In the genomic region with DNA sequence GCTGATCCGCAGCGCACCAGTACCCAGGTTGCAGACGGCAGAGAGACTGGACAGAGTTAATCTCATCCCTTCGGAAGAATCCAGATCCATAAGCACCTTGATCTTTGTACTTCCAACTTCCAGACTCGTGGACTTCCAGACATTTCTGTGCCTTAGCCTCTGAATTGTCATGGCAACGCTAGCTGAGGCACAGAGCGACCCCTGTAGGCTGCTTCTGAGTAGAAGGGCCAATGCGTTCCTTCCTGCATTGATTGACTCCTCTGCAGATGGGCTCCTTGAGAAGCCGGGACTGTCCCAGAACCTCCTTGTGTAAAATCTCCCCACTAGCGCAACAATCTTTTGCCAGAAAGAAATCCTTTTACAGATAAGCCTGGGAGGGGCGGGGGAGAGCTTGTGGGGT, we compare ENCODE assay signal across 24 mouse cellular contexts.
A peak's percentile ranks its signal among the peaks of the same experiment; 100 is the strongest.
DNase-seq lines count a peak whose midpoint lies in the region; ATAC-seq lines count a peak whose summit lies in the region.
"Had no signal": no experiment of that assay in that cellular context is flagged by ENCODE, and none has a peak within 500 bp of the region (broad histone marks: within the 10 kb centered on the region; RNA-seq: fewer than 3 reads in every experiment).

No protein-coding gene starts in this region.

- no peaks in the 10 kb centered on the region for H3K9me3 ChIP-seq in kidney, embryonic 15.5 days (replicated peaks)
- no peaks in the 10 kb centered on the region for H3K9me3 ChIP-seq in midbrain, embryonic 14.5 days (ENCODE audit: control insufficient read depth, low read length)
- H3K9me3 ChIP-seq in midbrain, embryonic 16.5 days (replicated peaks; ENCODE audit: control insufficient read depth, low read length, poor library complexity, severe bottlenecking): no peaks in the 10 kb centered on the region
- no peaks in the 10 kb centered on the region for H3K9me3 ChIP-seq in embryonic facial prominence, embryonic 10.5 days
- H3K9me3 ChIP-seq: embryonic facial prominence, embryonic 15.5 days; forebrain, embryonic 15.5 days; heart, embryonic 15.5 days had no signal

- no peak overlapping the region for H3K9ac ChIP-seq in kidney, embryonic 15.5 days
- H3K9ac ChIP-seq in midbrain, embryonic 14.5 days (replicated peaks; ENCODE audit: low read length): no peak overlapping the region
- H3K9ac ChIP-seq in midbrain, embryonic 16.5 days (ENCODE audit: low read depth, low read length): no peak overlapping the region
- H3K9ac ChIP-seq: embryonic facial prominence, embryonic 15.5 days; forebrain, embryonic 15.5 days; heart, embryonic 15.5 days; hindbrain, embryonic 14.5 days; liver, embryonic 14.5 days; lung, embryonic 14.5 days had no signal

- peaks cover 10% of the 10 kb centered on the region for H3K4me1 ChIP-seq in kidney, embryonic 15.5 days
- H3K4me1 ChIP-seq in midbrain, embryonic 14.5 days (ENCODE audit: control insufficient read depth, insufficient read depth, low read length): no peaks in the 10 kb centered on the region
- H3K4me1 ChIP-seq in midbrain, embryonic 16.5 days (ENCODE audit: control insufficient read depth, insufficient read depth, low read length): no peaks in the 10 kb centered on the region
- peaks cover 6% of the 10 kb centered on the region; the same call in 1 of the 2 replicates for H3K4me1 ChIP-seq in embryonic facial prominence, embryonic 10.5 days
- H3K4me1 ChIP-seq: embryonic facial prominence, embryonic 15.5 days; forebrain, embryonic 15.5 days; megakaryocyte, embryonic 14.5 days had no signal

- no peaks in the 10 kb centered on the region for H3K36me3 ChIP-seq in kidney, embryonic 15.5 days
- H3K36me3 ChIP-seq in midbrain, embryonic 14.5 days (ENCODE audit: control insufficient read depth, insufficient read depth, low read length): no peaks in the 10 kb centered on the region
- H3K36me3 ChIP-seq in midbrain, embryonic 16.5 days (ENCODE audit: control insufficient read depth, insufficient read depth, low read length): no peaks in the 10 kb centered on the region
- no peaks in the 10 kb centered on the region for H3K36me3 ChIP-seq in embryonic facial prominence, embryonic 10.5 days (replicated peaks)
- H3K36me3 ChIP-seq: embryonic facial prominence, embryonic 15.5 days; forebrain, embryonic 15.5 days; heart, embryonic 15.5 days had no signal

- WGBS in kidney, embryonic 15.5 days: 67% methylated on average over 11 of the region's 11 CpGs
- WGBS in midbrain, embryonic 14.5 days: 65% methylated on average over 11 of the region's 11 CpGs
- WGBS in midbrain, embryonic 16.5 days: 70% methylated on average over 11 of the region's 11 CpGs
- 83% methylated on average over 11 of the region's 11 CpGs for WGBS in embryonic facial prominence, embryonic 10.5 days

- H3K4me3 ChIP-seq in kidney, embryonic 15.5 days (replicated peaks): no peak overlapping the region
- H3K4me3 ChIP-seq in midbrain, embryonic 14.5 days (replicated peaks; ENCODE audit: low read depth, low read length): no peak overlapping the region
- H3K4me3 ChIP-seq in midbrain, embryonic 16.5 days (ENCODE audit: low read depth, low read length): no peak overlapping the region
- H3K4me3 ChIP-seq in embryonic facial prominence, embryonic 10.5 days: no peak overlapping the region
- H3K4me3 ChIP-seq: embryonic facial prominence, embryonic 15.5 days; forebrain, embryonic 15.5 days; heart, adult 2 months; heart, embryonic 15.5 days; left cerebral cortex, adult 2 months; megakaryocyte, embryonic 14.5 days had no signal

- DNase-seq in embryo, embryonic 10 days (ENCODE audit: low spot score): peak; percentile 18
- DNase-seq in embryo, embryonic 10.5 days (ENCODE audit: low spot score): no peak
- no peak for DNase-seq in kidney, adult 9 months
- DNase-seq in midbrain, embryonic 14.5 days: peak; percentile 12
- peak; percentile 4 for DNase-seq in ZHBTc4 (ENCODE audit: low read depth, low spot score)
- DNase-seq in embryonic facial prominence, embryonic 10.5 days (ENCODE audit: low spot score): no peak
- DNase-seq: adrenal gland, adult 2 months; cerebellum, adult 11 months; cerebellum, postnatal 10 days; gastrocnemius, postnatal 14 days; heart, adult 2 months; heart, postnatal 36 days; lung, embryonic 14.5 days; right cerebral cortex, postnatal 14 days; thymus, postnatal 25 days had no signal

- H3K27ac ChIP-seq in kidney, embryonic 15.5 days: peak overlapping the region; percentile 42; the same call in 1 of the 2 replicates
- H3K27ac ChIP-seq in midbrain, embryonic 14.5 days (replicated peaks; ENCODE audit: low read depth, low read length): no peak overlapping the region
- no peak overlapping the region for H3K27ac ChIP-seq in midbrain, embryonic 16.5 days (ENCODE audit: low read length)
- H3K27ac ChIP-seq in embryonic facial prominence, embryonic 10.5 days (replicated peaks): no peak overlapping the region
- H3K27ac ChIP-seq: embryonic facial prominence, embryonic 15.5 days; forebrain, embryonic 15.5 days; heart, adult 2 months; heart, embryonic 15.5 days; hindbrain, embryonic 14.5 days; left cerebral cortex, adult 2 months; liver, embryonic 14.5 days had no signal

- H3K4me2 ChIP-seq in kidney, embryonic 15.5 days: peak overlapping the region; percentile 40
- no peak overlapping the region for H3K4me2 ChIP-seq in midbrain, embryonic 14.5 days (ENCODE audit: low read length)
- no peak overlapping the region for H3K4me2 ChIP-seq in midbrain, embryonic 16.5 days (ENCODE audit: low read length)
- H3K4me2 ChIP-seq: embryonic facial prominence, embryonic 15.5 days; forebrain, embryonic 15.5 days; heart, embryonic 15.5 days; hindbrain, embryonic 14.5 days; lung, embryonic 14.5 days had no signal

- H3K27me3 ChIP-seq in kidney, embryonic 15.5 days: no peaks in the 10 kb centered on the region
- H3K27me3 ChIP-seq in midbrain, embryonic 14.5 days (ENCODE audit: control insufficient read depth, insufficient read depth, low read length): no peaks in the 10 kb centered on the region
- no peaks in the 10 kb centered on the region for H3K27me3 ChIP-seq in midbrain, embryonic 16.5 days (ENCODE audit: control insufficient read depth, insufficient read depth, low read depth, low read length)
- H3K27me3 ChIP-seq in embryonic facial prominence, embryonic 10.5 days (replicated peaks; ENCODE audit: low read depth, poor library complexity, severe bottlenecking): no peaks in the 10 kb centered on the region
- H3K27me3 ChIP-seq: embryonic facial prominence, embryonic 15.5 days; forebrain, embryonic 15.5 days; heart, embryonic 15.5 days; megakaryocyte, embryonic 14.5 days had no signal

- ATAC-seq in kidney, embryonic 15.5 days (replicated peaks; ENCODE audit: low FRiP score): 0 out of 2 replicates have a peak, but pooled peaks have one; percentile 38
- no peak for ATAC-seq in midbrain, embryonic 14.5 days (ENCODE audit: low FRiP score, low TSS enrichment)
- ATAC-seq in midbrain, embryonic 16.5 days: no peak
- ATAC-seq: forebrain, embryonic 15.5 days had no signal

Comparison
In these comparisons a context has a peak if more than half of its experiments do, and no peak if none do; other contexts are left out.
1. DNase-seq: peak in embryo, embryonic 10 days (single experiment), midbrain, embryonic 14.5 days (single experiment) and ZHBTc4 (single experiment); none in embryo, embryonic 10.5 days (single experiment), kidney, adult 9 months (single experiment) and embryonic facial prominence, embryonic 10.5 days (single experiment).